Mouse (Mus musculus): ENCODE measurements around the gene Cavin4. TPM values are rescaled to one million over a fixed set of nuclear protein-coding genes. Genes with fewer than 3 reads are reported as not detected.
"Not testable (repeated sequence)": the region's sequence is repeated elsewhere in the genome, so short reads cannot be mapped to it uniquely, and the experiment has no call there.

Cavin4 gene
- polyA plus RNA-seq, 1 experiment from 2014 or later: 0.12 TPM

DNA sequence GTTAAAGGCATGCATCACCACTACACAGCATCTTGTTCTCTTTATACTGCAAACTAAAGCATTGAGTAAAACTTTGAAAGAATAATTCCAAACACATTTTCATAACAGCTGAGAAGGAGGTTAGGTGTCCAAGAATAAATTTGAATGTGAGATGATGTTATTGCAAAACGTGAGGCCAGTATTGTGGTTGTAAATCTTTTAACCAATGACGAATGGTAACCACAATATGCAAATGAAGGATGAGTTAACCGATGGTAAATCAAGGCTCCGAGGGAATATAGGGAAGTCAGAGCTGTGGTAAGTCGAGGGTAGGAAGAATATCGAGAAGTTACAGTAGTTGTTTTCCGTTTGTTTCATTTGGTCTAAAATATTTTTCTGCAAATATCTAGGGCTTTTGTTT, 11.1 kb downstream of the Cavin4 start:
- no peak overlapping the region for H3K9ac ChIP-seq
- no peaks in the 10 kb centered on the region for H3K4me1 ChIP-seq (replicated peaks)
- 43% methylated on average over 7 of the region's 7 CpGs for WGBS (ENCODE audit: insufficient replicate concordance)
- no peaks in the 10 kb centered on the region for H3K36me3 ChIP-seq
- ATAC-seq (ENCODE audit: low read depth) (no peak), DNase-seq (no peak)
- no peak overlapping the region for H3K4me3 ChIP-seq (replicated peaks)
- H3K9me3 ChIP-seq (replicated peaks): no peaks in the 10 kb centered on the region
- no peak overlapping the region for H3K27ac ChIP-seq
- H3K4me2 ChIP-seq: no peak overlapping the region
- no peaks in the 10 kb centered on the region for H3K27me3 ChIP-seq

DNA sequence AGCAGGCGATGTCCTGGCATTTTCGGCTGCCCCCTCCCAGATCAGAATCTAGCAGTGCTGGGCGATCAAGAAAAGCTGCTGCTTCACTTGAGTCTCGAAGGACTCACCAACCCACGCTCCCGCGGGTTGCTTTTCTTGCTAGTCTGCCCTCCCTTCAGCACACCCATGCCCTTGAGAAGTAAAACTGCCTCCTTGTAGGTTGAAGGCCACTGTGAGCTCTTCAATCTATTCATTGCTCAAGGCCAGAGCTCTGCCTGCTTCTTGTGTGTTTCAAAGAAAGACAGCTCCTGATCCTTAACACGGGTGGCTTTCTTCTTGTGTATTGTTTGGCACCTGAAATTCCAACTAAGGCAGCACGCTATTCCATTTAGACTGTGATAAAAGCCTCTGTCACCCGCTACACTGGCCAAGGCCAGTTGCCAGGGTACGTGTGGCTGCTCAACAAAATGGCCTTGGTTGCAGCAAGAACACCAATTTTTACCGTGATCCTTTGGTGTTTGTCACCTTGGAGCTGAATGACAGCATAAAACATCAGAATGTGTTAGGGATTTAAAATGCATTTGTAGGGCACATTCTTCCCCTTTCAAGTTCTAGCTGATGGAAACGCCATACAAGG, 13.4 kb downstream of the Cavin4 start:
- Histone ChIP-seq H3K4me1 (replicated peaks) (no peaks in the 10 kb centered on the region), H3K27me3 (no peaks in the 10 kb centered on the region), H3K4me3 (replicated peaks) (no peak overlapping the region), H3K4me2 (no peak overlapping the region), H3K36me3 (no peaks in the 10 kb centered on the region), H3K27ac (no peak overlapping the region), H3K9me3 (replicated peaks) (no peaks in the 10 kb centered on the region), H3K9ac (no peak overlapping the region)
- WGBS (ENCODE audit: insufficient replicate concordance): 72% methylated on average over 13 of the region's 13 CpGs
- ATAC-seq (ENCODE audit: low read depth) (no peak), DNase-seq (no peak)

- H3K4me1 ChIP-seq (replicated peaks): no peaks in the 10 kb centered on the region
- ATAC-seq (ENCODE audit: low read depth) (no peak), DNase-seq (no peak)
- no peak overlapping the region for H3K9ac ChIP-seq
- no peaks in the 10 kb centered on the region for H3K9me3 ChIP-seq (replicated peaks)
- H3K4me3 ChIP-seq (replicated peaks): no peak overlapping the region
- 75% methylated on average over 8 of the region's 8 CpGs for WGBS (ENCODE audit: insufficient replicate concordance)
- H3K27me3 ChIP-seq: no peaks in the 10 kb centered on the region
- H3K4me2 ChIP-seq: no peak overlapping the region
- no peak overlapping the region for H3K27ac ChIP-seq
- no peaks in the 10 kb centered on the region for H3K36me3 ChIP-seq
Measured at GRCm38 (mm10) chr4:48677276-48677675, 14.0 kb downstream of the Cavin4 start.

DNA sequence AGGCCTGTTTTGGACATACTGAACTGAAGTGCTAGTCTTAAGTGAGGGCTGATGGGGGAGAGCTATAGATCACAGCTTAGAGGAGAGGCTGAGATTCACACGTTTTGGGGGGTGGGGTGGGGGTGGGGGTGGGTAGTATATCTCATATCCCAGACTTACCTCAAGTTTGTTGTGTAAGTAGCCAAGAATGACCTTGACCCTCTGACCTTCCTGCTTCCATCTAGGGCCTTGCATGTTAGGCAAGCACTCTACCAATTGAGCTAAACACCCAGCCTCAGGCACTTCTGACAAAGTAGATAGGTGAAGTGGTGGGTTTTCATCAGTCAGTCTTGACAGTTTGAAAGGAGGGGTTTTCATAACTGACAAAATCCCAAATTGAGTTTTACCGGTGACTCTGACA, 14.5 kb downstream of the Cavin4 start:
- WGBS (ENCODE audit: insufficient replicate concordance): 64% methylated on average over 2 of the region's 2 CpGs
- H3K4me2 ChIP-seq: no peak overlapping the region
- H3K4me1 ChIP-seq (replicated peaks): no peaks in the 10 kb centered on the region
- H3K36me3 ChIP-seq: no peaks in the 10 kb centered on the region
- no peak for ATAC-seq (ENCODE audit: low read depth)
- no peak for DNase-seq
- no peaks in the 10 kb centered on the region for H3K9me3 ChIP-seq (replicated peaks)
- H3K27ac ChIP-seq: no peak overlapping the region
- H3K9ac ChIP-seq: no peak overlapping the region
- no peaks in the 10 kb centered on the region for H3K27me3 ChIP-seq
- H3K4me3 ChIP-seq (replicated peaks): no peak overlapping the region

GRCm38 (mm10) chr4:48678793-48679192, 15.5 kb downstream of the Cavin4 start:
- no peaks in the 10 kb centered on the region for H3K36me3 ChIP-seq
- DNase-seq (no peak), ATAC-seq (ENCODE audit: low read depth) (no peak)
- 82% methylated on average over 9 of the region's 9 CpGs for WGBS (ENCODE audit: insufficient replicate concordance)
- no peaks in the 10 kb centered on the region for H3K9me3 ChIP-seq (replicated peaks)
- H3K4me1 ChIP-seq (replicated peaks): no peaks in the 10 kb centered on the region
- H3K9ac ChIP-seq: no peak overlapping the region
- no peaks in the 10 kb centered on the region for H3K27me3 ChIP-seq
- no peak overlapping the region for H3K4me3 ChIP-seq (replicated peaks)
- no peak overlapping the region for H3K4me2 ChIP-seq
- H3K27ac ChIP-seq: no peak overlapping the region

DNA sequence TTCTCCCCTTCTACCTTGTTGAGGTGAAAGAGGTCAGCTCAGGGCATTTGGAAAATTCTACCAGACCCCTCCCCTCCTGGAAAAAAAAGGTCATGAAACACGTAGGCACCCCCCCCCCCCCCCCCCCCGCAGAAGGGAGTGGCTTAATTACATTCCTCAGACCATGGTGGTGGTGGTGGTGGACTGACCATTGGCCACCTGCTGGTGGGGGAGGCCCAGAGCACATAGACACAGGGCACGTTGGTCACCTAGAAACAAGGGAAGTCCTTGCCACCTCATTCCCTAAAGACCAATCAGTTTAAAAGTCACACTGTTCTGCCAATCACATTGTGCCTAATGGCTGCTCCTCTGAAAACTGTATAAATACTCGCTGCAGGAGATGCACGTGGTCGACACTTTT, 16.4 kb downstream of the Cavin4 start:
- H3K4me2 ChIP-seq; H3K4me3 ChIP-seq (replicated peaks); ATAC-seq (ENCODE audit: low read depth); H3K27me3 ChIP-seq; H3K4me1 ChIP-seq (replicated peaks); DNase-seq; H3K27ac ChIP-seq; H3K36me3 ChIP-seq; H3K9me3 ChIP-seq (replicated peaks); H3K9ac ChIP-seq: not testable (repeated sequence)
- 80% methylated on average over 4 of the region's 6 CpGs for WGBS (ENCODE audit: insufficient replicate concordance)

GRCm38 (mm10) chr4:48680214-48680613, 16.9 kb downstream of the Cavin4 start:
- no peak overlapping the region; the same call in 1 of the 2 replicates for H3K4me2 ChIP-seq
- no peaks in the 10 kb centered on the region for H3K27me3 ChIP-seq
- H3K27ac ChIP-seq: no peak overlapping the region
- H3K9me3 ChIP-seq (replicated peaks): no peaks in the 10 kb centered on the region
- peaks cover 9% of the 10 kb centered on the region; the same call in 1 of the 2 replicates for H3K4me1 ChIP-seq (replicated peaks)
- H3K4me3 ChIP-seq (replicated peaks): no peak overlapping the region
- H3K9ac ChIP-seq: no peak overlapping the region
- DNase-seq (no peak), ATAC-seq (ENCODE audit: low read depth) (no peak)
- no peaks in the 10 kb centered on the region for H3K36me3 ChIP-seq
- WGBS (ENCODE audit: insufficient replicate concordance): 52% methylated on average over 7 of the region's 7 CpGs

DNA sequence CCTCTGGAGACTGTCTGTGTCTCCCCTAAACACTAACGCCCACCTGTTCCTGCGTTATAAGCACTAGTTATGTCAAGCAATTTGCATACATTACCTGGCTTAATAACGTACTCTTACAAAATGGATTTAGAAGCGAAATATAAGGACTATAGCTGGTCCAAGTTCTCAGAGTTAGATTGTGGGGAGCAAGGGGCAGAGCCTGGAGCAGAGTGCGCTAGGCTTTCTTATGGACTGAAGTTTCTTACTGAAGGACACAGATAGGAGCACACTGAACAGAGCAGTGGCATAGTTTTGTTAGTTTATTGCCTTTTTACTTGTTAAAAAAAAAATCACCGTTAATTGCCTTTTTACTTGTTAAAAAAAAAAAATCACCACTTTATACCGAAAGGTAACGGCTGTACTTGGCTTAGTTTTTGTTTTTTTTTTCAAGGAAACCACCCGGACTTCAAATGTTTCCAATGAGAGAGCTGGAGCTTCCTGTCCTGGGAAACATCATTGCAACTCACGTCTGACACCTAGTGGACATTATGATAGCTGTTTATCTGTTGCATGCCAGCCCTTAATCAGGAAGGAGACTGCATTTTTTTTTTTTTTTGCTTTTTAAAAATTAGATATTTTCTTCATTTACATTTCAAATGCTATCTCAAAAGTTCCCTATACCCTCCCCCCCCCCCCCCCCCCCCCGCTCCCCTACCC, 17.5 kb downstream of the Cavin4 start:
- no peak for ATAC-seq (ENCODE audit: low read depth)
- peak; percentile 11 for DNase-seq
- Histone ChIP-seq H3K4me1 (replicated peaks) (peaks cover 9% of the 10 kb centered on the region; the same call in 1 of the 2 replicates), H3K4me2 (peak overlapping the region; percentile 3; the same call in 1 of the 2 replicates), H3K9me3 (replicated peaks) (no peaks in the 10 kb centered on the region), H3K27ac (no peak overlapping the region), H3K9ac (no peak overlapping the region), H3K27me3 (no peaks in the 10 kb centered on the region), H3K36me3 (no peaks in the 10 kb centered on the region), H3K4me3 (replicated peaks) (no peak overlapping the region)
- WGBS (ENCODE audit: insufficient replicate concordance): 40% methylated on average over 10 of the region's 11 CpGs

- Histone ChIP-seq H3K36me3 (no peaks in the 10 kb centered on the region), H3K9ac (no peak overlapping the region), H3K9me3 (replicated peaks) (no peaks in the 10 kb centered on the region), H3K27ac (no peak overlapping the region), H3K4me2 (no peak overlapping the region), H3K4me3 (replicated peaks) (no peak overlapping the region), H3K4me1 (replicated peaks) (peaks cover 9% of the 10 kb centered on the region; the same call in 1 of the 2 replicates), H3K27me3 (no peaks in the 10 kb centered on the region)
- WGBS (ENCODE audit: insufficient replicate concordance): 77% methylated on average over 8 of the region's 8 CpGs
- DNase-seq: no peak
- ATAC-seq (ENCODE audit: low read depth): no peak
Measured at GRCm38 (mm10) chr4:48683126-48683525, 19.8 kb downstream of the Cavin4 start.

- H3K27me3 ChIP-seq, H3K36me3 ChIP-seq: not testable (repeated sequence)
- 85% methylated on average over 18 of the region's 21 CpGs for WGBS (ENCODE audit: insufficient replicate concordance)
Measured at GRCm38 (mm10) chr4:48683633-48684209, 20.4 kb downstream of the Cavin4 start.

GRCm38 (mm10) chr4:48684593-48685187, 21.4 kb downstream of the Cavin4 start:
- 0 out of 2 replicates have a peak, but pooled peaks have one; percentile 48 for ATAC-seq (ENCODE audit: low read depth)

More at GRCm38 (mm10) chr4:48683633-48684209, 20.4 kb downstream of the Cavin4 start:
- not testable (repeated sequence) for DNase-seq; ATAC-seq (ENCODE audit: low read depth); H3K27ac ChIP-seq; H3K4me1 ChIP-seq (replicated peaks); H3K9ac ChIP-seq; H3K4me2 ChIP-seq; H3K9me3 ChIP-seq (replicated peaks); H3K4me3 ChIP-seq (replicated peaks)

More at GRCm38 (mm10) chr4:48684593-48685187, 21.4 kb downstream of the Cavin4 start:
- WGBS (ENCODE audit: insufficient replicate concordance): 28% methylated on average over 7 of the region's 7 CpGs
- Histone ChIP-seq H3K4me2 (no peak overlapping the region), H3K27ac (no peak overlapping the region), H3K4me3 (replicated peaks) (no peak overlapping the region), H3K9me3 (replicated peaks) (no peaks in the 10 kb centered on the region), H3K27me3 (no peaks in the 10 kb centered on the region), H3K4me1 (replicated peaks) (peaks cover 9% of the 10 kb centered on the region; the same call in 1 of the 2 replicates), H3K9ac (no peak overlapping the region), H3K36me3 (no peaks in the 10 kb centered on the region)
- DNase-seq: no peak

Data from liver, embryonic 13.5 days (tissue).